Mouse (Mus musculus) MEL (cell line): ENCODE measurements around the gene Slc44a4.
A peak's percentile ranks its signal among the peaks of the same experiment; 100 is the strongest.

Experiments used
- CTCF ChIP-seq, 3 experiments: IDR thresholded peaks in 2 of 3; conservative IDR thresholded peaks in 1 of 3; 2 replicates each; pipeline ENCODE4 v1.5.1; 2011 to 2012; ENCODE audit warnings: low read length in 3 of 3, low read depth in 2 of 3, mild to moderate bottlenecking in 2 of 3, improper control_type of control experiment in 1 of 3, inconsistent platforms in 1 of 3, mixed read lengths in 1 of 3, moderate library complexity in 1 of 3; ENCODE audit not compliant: control insufficient read depth in 1 of 3, insufficient read depth in 1 of 3, poor library complexity in 1 of 3, severe bottlenecking in 1 of 3
- GATA1 ChIP-seq: IDR thresholded peaks from 2 replicates; pipeline ENCODE4 v1.6.1; 2011; ENCODE audit warnings: low read depth, low read length, improper control_type of control experiment
- MAFK ChIP-seq: IDR thresholded peaks from 2 replicates; pipeline ENCODE4 v1.6.1; 2011; ENCODE audit warnings: low read depth, mild to moderate bottlenecking, low read length, improper control_type of control experiment, borderline replicate concordance
- MYC ChIP-seq: IDR thresholded peaks from 2 replicates; pipeline ENCODE4 v1.6.1; 2011; ENCODE audit warnings: low read depth, mild to moderate bottlenecking, low read length, improper control_type of control experiment, moderate library complexity
- NRF1 ChIP-seq: IDR thresholded peaks from 2 replicates; pipeline ENCODE4 v1.6.1; 2014; ENCODE audit warnings: low read depth, mild to moderate bottlenecking, inconsistent platforms, low read length, improper control_type of control experiment, moderate library complexity; ENCODE audit not compliant: poor library complexity, insufficient read depth, severe bottlenecking
- POLR2A ChIP-seq, 2 experiments: IDR thresholded peaks; 2 replicates each; pipeline ENCODE4 v1.6.1; 2011 to 2012; ENCODE audit warnings: low read length in 2 of 2, mild to moderate bottlenecking in 2 of 2, control low read depth in 1 of 2, improper control_type of control experiment in 1 of 2, low read depth in 1 of 2, moderate library complexity in 1 of 2; ENCODE audit not compliant: control insufficient read depth in 1 of 2, insufficient read depth in 1 of 2, poor library complexity in 1 of 2
- RAD21 ChIP-seq: IDR thresholded peaks from 2 replicates; pipeline ENCODE4 v1.6.1; 2011; ENCODE audit warnings: mild to moderate bottlenecking, low read depth, low read length, improper control_type of control experiment
- SIN3A ChIP-seq: IDR thresholded peaks from 2 replicates; pipeline ENCODE4 v1.6.1; 2012; ENCODE audit warnings: low read length, improper control_type of control experiment, inconsistent platforms
- SMC3 ChIP-seq: IDR thresholded peaks from 2 replicates; pipeline ENCODE4 v1.6.1; 2011; ENCODE audit warnings: low read depth, low read length, improper control_type of control experiment
- TBP ChIP-seq: IDR thresholded peaks from 2 replicates; pipeline ENCODE4 v1.8.0; 2011; ENCODE audit warnings: low read depth, low read length, improper control_type of control experiment
- USF2 ChIP-seq, 2 experiments: IDR thresholded peaks; 2 replicates each; pipeline ENCODE4 v1.6.1; 2011 to 2012; ENCODE audit warnings: improper control_type of control experiment in 2 of 2, low read length in 2 of 2, borderline replicate concordance in 1 of 2, inconsistent platforms in 1 of 2, low read depth in 1 of 2, mild to moderate bottlenecking in 1 of 2; ENCODE audit not compliant: insufficient read depth in 1 of 2
- ZC3H11A ChIP-seq: IDR thresholded peaks from 2 replicates; pipeline ENCODE4 v1.6.1; 2012; ENCODE audit warnings: low read depth, mild to moderate bottlenecking, inconsistent platforms, low read length, improper control_type of control experiment
- ZMIZ1 ChIP-seq: IDR thresholded peaks from 2 replicates; pipeline ENCODE4 v1.6.1; 2012; ENCODE audit warnings: low read depth, mild to moderate bottlenecking, inconsistent platforms, low read length, improper control_type of control experiment, moderate library complexity

DNA sequence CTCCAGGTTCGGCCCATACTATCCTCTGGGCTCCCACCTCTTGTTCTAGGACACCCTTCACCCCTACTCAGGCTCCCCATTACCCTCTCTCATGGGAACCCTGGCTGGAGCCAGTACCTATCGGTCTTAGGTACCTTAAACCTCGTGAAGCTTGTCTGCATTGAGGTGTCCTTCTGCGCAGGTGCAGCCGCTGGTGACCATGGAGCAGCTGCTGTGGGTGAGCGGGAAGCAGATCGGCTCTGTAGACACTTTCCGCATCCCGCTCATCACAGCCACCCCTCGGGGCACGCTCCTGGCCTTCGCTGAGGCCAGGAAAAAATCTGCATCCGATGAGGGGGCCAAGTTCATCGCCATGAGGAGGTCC, 17.5 kb downstream of the Slc44a4 start:
- no peak for TF ChIP-seq MAFK
- no peak for TF ChIP-seq SIN3A
- TF ChIP-seq NRF1 = peak; percentile 60; the same call in 1 of the 2 replicates
- no peak for TF ChIP-seq ZMIZ1
- TF ChIP-seq GATA1 = no peak
- TF ChIP-seq ZC3H11A = no peak
- no peak for TF ChIP-seq USF2 (IDR thresholded peaks at IDR 0.05; ENCODE audit: borderline replicate concordance in 1 of 2, insufficient read depth in 1 of 2, low read depth in 1 of 2, low read length in 2 of 2)
- no peak for TF ChIP-seq POLR2A (IDR thresholded peaks at IDR 0.05; ENCODE audit: control insufficient read depth in 1 of 2, insufficient read depth in 1 of 2, low read depth in 1 of 2, low read length in 2 of 2, poor library complexity in 1 of 2)
- no peak for TF ChIP-seq CTCF (IDR thresholded peaks at IDR 0.05 in 2 of 3, conservative IDR thresholded peaks at IDR 0.05 in 1 of 3; ENCODE audit: control insufficient read depth in 1 of 3, insufficient read depth in 1 of 3, low read depth in 2 of 3, low read length in 3 of 3, poor library complexity in 1 of 3, severe bottlenecking in 1 of 3)
- TF ChIP-seq RAD21 = no peak
- TF ChIP-seq TBP = no peak
- no peak for TF ChIP-seq SMC3
- no peak for TF ChIP-seq MYC
